Mouse (Mus musculus) lung, postnatal 25 days (tissue): ENCODE data around the gene Ralgds.
A peak's percentile ranks its signal among the peaks of the same experiment; 100 is the strongest.

Source experiments
- DNase-seq: peaks from one replicate; pipeline ENCODE4 v3.0.0; 2022; ENCODE audit warnings: low spot score

Gene Ralgds

DNA sequence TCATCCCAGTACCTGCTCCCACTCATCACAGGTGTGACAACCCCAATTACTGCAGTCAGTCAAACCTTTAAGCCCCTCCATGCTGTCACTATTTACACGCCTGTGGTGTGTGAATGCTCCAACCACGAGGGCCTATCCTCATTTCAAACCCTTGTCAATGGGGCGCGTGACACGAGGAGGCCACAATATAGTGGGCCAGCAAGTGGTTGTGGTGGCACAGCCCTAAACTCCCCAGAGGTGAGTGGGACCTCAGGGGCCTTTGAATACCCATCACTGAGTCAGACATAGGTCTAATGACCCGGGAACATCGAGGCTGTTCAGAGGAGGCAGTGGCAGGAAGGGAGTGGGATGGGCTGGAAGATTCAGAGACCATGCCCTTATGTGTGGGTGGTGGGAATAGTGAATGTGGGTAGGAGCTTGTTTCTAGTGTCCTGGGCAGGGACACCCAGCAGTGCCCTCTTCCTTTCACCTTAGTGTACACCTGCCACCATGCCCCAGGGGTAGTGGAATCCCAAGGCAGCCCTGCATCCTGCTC, 21.0 kb downstream of the Ralgds start:
- DNase-seq: no peak

- DNase-seq: peak; percentile 64
Observed at GRCm38 (mm10) chr2:28534436-28535262, 21.7 kb downstream of the Ralgds start.

GRCm38 (mm10) chr2:28535263-28535540, 22.3 kb downstream of the Ralgds start:
- no peak for DNase-seq

GRCm38 (mm10) chr2:28535650-28536049, 22.7 kb downstream of the Ralgds start:
- no peak for DNase-seq

DNA sequence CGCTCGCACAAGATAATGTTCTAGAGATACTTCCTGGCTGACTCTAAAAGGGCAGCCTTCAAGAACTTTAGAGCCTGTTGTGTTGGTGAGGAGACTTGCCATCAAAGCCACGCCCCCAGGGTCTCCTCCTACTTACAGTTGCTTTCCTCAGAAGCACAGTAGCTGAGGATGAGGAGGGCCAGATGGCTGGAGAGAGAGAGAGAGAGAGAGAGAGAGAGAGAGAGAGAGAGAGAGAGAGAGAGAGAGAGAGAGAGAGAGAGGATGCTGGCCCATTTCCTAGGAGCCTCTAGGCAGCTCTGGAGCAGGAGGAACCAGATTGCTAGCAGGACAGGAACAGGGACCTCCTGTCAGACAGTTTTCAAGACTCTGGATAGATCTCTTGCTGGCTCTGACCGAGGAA, 23.2 kb downstream of the Ralgds start:
- no peak for DNase-seq

- DNase-seq: no peak
Observed at GRCm38 (mm10) chr2:28536766-28537633, 24.1 kb downstream of the Ralgds start.

- no peak for DNase-seq
Observed at GRCm38 (mm10) chr2:28537634-28537920, 24.7 kb downstream of the Ralgds start.

DNA sequence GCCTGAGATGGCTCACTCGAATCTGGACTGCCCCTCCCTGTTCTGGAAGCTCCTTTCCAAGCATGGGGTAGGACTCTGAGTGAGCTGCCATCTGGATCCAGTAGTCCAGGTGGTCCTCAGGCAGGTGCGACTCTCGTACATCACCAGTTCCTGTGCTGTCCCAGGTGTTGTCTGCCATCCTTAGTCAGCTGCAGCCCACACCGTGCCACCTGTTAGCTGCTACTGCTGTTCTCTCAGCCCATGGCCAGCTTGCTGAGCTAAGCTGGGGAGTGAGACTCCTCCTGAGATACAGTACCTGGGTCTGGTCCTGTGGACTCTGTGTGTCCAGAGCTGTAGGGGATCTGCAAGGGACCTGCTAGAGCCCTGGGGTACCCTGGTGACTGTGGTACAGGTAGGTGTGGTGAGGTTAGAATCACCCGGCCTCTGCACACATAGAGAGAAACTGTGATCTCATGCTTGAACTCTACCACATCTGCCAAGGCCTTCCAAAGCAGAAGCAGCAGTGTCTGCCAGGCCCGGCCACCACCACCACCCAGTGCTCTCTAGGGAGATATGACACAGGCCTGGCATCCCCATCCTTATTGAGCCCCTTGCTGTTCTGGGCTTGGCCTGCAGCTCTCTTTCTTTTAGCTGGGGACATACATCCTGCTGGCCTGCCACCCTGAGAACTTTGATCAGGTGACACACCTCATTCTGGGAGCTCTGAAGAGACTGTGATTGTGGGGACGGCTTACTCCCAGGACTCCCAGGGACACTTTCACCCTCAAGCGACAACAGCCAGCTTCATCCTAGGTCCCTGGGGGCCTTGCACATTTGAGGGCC, 25.3 kb downstream of the Ralgds start:
- DNase-seq: no peak

GRCm38 (mm10) chr2:28538817-28539128, 25.8 kb downstream of the Ralgds start:
- DNase-seq: no peak

DNA sequence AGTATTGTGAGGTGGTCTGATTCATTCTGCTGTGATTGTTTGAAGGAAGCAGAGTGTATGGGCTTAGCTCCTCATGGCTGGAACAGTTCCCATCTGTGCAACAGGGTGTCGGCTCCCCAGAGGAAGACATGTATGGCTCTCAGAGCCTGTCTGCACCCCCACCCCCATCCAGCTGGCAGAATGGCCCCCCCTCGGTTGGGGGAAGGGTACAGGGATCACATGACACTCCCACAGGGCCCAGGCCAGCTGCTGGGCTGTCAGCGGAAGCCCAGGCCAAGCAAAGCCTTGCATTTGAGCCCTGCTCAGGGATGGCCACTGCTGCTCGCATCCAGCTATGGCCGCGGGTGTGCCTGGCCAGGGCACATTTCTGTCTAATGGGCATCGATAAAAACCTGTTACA, 26.3 kb downstream of the Ralgds start:
- DNase-seq: peak; percentile 67

- DNase-seq: peak; percentile 69
Observed at GRCm38 (mm10) chr2:28539949-28540348, 27.0 kb downstream of the Ralgds start.

GRCm38 (mm10) chr2:28540587-28541227, 27.8 kb downstream of the Ralgds start:
- no peak for DNase-seq

GRCm38 (mm10) chr2:28543894-28544293, 31.0 kb downstream of the Ralgds start:
- no peak for DNase-seq

GRCm38 (mm10) chr2:28545976-28546375, 33.1 kb downstream of the Ralgds start:
- DNase-seq: no peak

DNA sequence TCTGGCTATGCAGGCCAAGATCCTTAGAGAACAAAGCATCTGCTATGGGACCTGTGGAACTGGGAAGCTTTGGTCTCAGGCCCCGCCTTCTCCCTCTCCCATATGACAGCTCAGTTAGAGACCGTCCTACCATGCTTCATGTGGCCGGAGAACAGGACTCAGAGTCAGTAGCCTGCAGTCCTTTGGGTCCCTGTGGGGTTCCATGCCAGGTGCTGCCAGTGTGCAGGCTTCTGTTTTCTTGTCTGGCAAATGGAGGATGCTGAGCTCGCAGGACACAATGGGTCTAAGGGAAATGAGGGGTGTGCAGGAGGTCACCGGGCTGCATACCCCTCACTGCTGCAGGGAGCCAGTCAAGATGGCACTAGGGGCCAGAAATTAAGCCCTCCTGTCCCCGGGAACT, 33.6 kb downstream of the Ralgds start:
- DNase-seq: no peak

- DNase-seq: peak; percentile 87
Observed at GRCm38 (mm10) chr2:28547237-28548172, 34.6 kb downstream of the Ralgds start.

GRCm38 (mm10) chr2:28549157-28549556, 36.2 kb downstream of the Ralgds start:
- no peak for DNase-seq

DNA sequence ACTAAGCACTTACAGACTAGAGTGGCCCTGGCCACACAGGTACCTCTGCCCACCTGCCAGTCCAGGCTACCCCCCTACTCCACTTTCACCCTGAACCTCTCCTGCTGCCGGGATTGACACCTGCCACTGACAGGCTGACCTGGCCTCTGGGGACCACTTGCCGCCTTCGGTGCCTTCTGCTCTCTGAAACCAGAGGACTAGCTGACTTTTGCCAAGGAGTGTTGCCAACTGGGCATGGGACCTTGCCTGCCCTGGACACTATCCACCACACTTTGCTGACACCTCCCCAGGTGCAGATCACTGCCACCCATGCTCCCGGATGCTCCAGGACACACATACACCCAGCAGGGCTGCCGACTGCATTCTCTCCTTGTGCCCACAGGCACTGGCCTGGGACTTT, 39.4 kb downstream of the Ralgds start:
- DNase-seq: no peak

- no peak for DNase-seq
Observed at GRCm38 (mm10) chr2:28557452-28557851, 44.5 kb downstream of the Ralgds start.

GRCm38 (mm10) chr2:28563303-28563702, 50.4 kb downstream of the Ralgds start, which contains the start of gene Cel:
Gene Cel (minus strand): TSS chr2:28563403.
- no peak for DNase-seq

GRCm38 (mm10) chr2:28563830-28564229, 50.9 kb downstream of the Ralgds start:
- no peak for DNase-seq
